Mouse (Mus musculus): ENCODE results near the gene Hist2h3b. TPM values are rescaled to one million over a fixed set of nuclear protein-coding genes. Genes with fewer than 3 reads are reported as not detected.

Gene Hist2h3b
- polyA plus RNA-seq (2015; fragmentation: Illumina TruSeq; extraction: RNeasy Lipid Tissue Mini Kit (QIAGEN cat#74804); ENCODE audit: low read depth, low replicate concordance): not detected

DNA sequence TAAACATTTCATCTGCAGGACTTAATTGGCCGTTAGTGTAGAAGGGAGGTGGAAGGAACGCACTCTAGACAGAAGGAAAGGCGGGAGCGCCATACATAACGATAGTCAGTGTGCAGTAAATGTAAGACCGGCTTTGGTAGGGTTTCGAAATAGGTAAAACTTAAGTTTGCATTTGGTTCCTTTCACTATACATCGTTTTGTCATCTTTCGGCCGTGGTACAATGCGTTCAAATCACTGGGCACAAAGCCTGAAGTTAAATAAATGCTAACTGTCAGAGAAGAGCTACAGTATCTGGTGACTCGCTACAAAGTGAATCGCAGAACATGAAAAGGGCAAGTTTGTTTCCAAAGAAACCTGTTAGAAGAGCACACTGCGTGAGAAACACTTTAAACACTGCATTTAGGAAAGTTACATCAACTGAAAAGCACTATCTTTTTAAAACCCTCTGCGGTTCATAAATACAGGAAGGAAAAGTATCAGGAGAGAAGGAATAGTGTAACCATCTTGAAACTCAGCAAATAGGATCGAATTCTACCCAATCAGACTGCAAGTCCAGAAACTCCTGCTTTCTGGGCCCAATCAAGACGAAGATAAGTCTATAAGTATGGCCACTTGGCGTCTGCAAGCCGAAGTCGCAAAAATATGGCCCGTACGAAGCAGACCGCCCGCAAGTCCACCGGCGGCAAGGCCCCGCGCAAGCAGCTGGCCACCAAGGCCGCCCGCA, at the start of gene Hist2h3b:
TSS of gene Hist2h3b (plus strand) at position 604 of the 725 bp plus-strand sequence.

GRCm38 (mm10) chr3:96219661-96220130, 48.8 kb upstream of the Hist2h3b start, which contains the start of the genes Bola1 and Hist2h2ab:
Bola1 (minus strand) TSS chr3:96219709.
Hist2h2ab (plus strand) TSS chr3:96219865.

GRCm38 (mm10) chr3:96220765-96221639, 47.5 kb upstream of the Hist2h3b start, which contains the start of the genes Hist2h2ac and Hist2h2be:
Hist2h2ac (minus strand) TSS chr3:96220880.
Hist2h2be (plus strand) TSS chr3:96221119.

DNA sequence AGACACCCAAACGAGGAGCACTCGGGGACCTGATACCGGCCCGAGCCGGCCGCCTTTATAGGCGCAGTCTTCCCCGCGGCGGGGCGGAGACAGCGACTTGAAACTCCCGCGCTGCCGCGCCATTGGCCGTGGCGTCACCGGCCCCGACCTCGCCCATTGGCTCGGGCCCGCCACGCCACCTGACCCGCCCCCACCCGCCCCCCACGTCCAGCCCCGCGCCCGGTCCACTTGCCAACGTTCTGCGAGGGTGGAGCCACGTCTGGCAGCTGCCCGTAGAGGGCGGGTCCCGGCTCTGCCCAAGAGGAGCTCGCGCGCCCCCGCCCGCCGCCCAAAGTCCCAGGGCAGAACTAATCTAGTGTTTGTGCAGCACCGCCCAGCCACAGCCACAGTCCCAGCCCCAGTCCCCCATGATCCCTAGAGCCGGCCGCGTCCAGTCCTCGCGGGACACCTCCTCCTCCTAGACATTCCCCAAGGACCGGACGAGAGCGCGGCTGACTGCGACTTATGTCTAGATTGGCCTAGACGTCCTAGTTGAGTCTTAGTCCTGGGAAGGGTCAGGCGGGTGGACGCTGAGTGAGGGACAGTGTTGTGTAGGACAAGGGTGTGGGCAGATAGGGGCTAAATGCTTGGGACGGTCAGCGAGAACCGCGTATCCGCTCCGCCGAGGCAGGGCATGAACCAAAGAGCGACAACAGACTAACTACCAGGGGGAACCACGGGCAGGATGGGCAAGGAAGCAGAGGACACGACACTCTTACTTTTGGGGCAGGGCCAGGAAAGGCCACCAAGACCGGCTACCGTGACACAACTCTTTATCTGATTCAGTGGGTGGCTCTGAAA, 29.3 kb upstream of the Hist2h3b start, which contains the start of gene Hist2h3c2:
TSS of gene Hist2h3c2 (minus strand) at position 174 of the 840 bp plus-strand sequence.

GRCm38 (mm10) chr3:96239949-96240798, 28.3 kb upstream of the Hist2h3b start, which contains the start of gene Hist2h2aa2:
Hist2h2aa2 (minus strand) TSS chr3:96240276.

GRCm38 (mm10) chr3:96245003-96245886, 23.2 kb upstream of the Hist2h3b start, which contains the start of gene Hist2h2aa1:
Hist2h2aa1 (plus strand) TSS chr3:96245497.

GRCm38 (mm10) chr3:96246427-96246856, 22.0 kb upstream of the Hist2h3b start, which contains the start of gene Hist2h3c1:
Hist2h3c1 (plus strand) TSS chr3:96246685.

DNA sequence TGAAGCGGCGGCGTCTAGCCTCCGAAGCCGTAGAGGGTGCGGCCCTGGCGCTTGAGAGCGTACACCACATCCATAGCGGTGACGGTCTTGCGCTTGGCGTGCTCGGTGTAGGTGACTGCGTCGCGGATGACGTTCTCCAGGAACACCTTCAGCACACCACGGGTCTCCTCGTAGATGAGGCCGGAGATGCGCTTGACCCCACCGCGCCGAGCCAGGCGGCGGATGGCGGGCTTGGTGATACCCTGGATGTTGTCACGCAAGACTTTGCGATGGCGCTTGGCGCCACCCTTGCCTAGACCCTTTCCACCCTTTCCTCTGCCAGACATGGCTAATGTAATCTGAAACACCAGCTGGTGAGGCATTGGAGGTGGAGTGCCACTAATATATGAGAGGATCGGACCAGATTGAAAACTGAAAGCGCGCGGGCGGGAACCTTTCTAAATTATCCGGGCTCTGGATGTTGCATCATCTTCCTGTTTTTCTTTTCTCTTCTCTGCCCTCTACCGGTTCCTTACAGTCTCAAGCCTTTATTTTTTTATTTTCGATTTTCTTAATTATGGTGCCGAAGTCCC, 5.4 kb upstream of the Hist2h3b start, which contains the start of gene Hist2h4:
TSS of gene Hist2h4 (minus strand) at position 333 of the 572 bp plus-strand sequence.

DNA sequence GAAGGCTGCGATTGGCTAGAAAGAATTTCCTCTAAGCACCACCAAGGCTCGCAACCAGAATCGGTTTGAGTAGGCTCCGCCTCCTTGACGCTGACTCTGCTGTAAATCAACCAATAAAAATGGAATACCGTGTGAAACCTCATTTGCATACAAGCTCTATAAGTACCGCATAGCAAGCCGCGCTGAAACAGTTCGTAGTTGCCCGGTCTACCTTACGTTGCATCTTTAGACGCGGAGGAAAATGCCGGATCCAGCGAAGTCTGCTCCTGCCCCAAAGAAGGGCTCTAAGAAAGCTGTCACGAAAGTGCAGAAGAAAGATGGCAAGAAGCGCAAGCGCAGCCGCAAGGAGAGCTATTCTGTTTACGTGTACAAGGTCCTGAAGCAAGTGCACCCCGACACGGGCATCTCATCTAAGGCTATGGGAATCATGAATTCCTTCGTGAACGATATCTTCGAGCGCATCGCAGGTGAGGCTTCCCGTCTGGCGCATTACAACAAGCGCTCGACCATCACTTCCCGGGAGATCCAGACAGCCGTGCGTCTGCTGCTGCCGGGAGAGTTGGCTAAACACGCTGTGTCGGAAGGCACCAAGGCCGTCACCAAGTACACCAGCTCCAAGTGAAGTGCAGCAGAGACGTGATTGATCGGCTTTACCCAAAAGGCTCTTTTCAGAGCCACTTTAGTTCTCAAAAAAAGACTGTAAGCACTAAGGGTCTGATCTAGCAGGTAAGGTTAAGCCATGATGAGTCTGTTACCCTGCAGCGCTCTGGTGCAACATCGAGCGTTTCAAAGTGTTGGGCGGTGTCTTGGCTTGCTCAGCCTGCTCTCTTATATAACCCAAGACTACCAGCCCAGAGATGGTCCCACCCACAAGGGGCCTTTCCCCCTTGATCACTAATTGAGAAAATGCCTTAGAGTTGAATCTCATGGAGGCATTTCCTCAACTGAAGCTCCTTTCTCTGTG, 1.3 kb downstream of the Hist2h3b start, which contains the start of gene Hist2h2bb:
TSS of gene Hist2h2bb (plus strand) at position 242 of the 964 bp plus-strand sequence.

DNA sequence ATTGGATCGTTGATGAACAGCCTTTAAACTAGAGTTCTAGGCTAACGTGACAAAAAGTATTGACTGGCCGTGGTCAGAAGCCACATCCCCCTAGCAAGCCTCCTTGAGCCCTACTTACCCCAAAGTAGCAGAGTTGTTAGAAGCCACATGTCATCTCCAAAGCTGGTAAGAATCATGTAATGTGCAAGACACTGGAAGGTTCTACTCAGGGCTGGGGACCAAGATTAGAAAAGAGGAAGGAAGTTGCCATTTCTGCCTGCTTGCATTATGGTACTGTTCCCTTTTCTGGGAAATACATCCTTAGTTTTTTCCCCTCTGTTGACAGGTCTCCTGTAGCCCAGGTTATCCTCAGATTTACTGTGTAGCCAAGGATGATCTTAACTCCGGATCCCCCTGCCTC, 25.3 kb downstream of the Hist2h3b start, which contains the start of gene Fcgr1:
TSS of gene Fcgr1 (minus strand) at position 183 of the 400 bp plus-strand sequence.

Other genes starting within 250 kb of the Hist2h3b start
- gene Vps45, start 210.2 kb upstream of the Hist2h3b start, polyA plus RNA-seq (2015; fragmentation: Illumina TruSeq; extraction: RNeasy Lipid Tissue Mini Kit (QIAGEN cat#74804); ENCODE audit: low read depth, low replicate concordance): 46.0 TPM
- gene Otud7b, start 164.1 kb upstream of the Hist2h3b start, polyA plus RNA-seq (2015; fragmentation: Illumina TruSeq; extraction: RNeasy Lipid Tissue Mini Kit (QIAGEN cat#74804); ENCODE audit: low read depth, low replicate concordance): 20.0 TPM
- 10.8 TPM for gene Mtmr11, start 106.7 kb upstream of the Hist2h3b start, polyA plus RNA-seq (2015; fragmentation: Illumina TruSeq; extraction: RNeasy Lipid Tissue Mini Kit (QIAGEN cat#74804); ENCODE audit: low read depth, low replicate concordance)
- 44.2 TPM for gene Sf3b4, start 96.3 kb upstream of the Hist2h3b start, polyA plus RNA-seq (2015; fragmentation: Illumina TruSeq; extraction: RNeasy Lipid Tissue Mini Kit (QIAGEN cat#74804); ENCODE audit: low read depth, low replicate concordance)
- gene Sv2a, start 87.5 kb upstream of the Hist2h3b start, polyA plus RNA-seq (2015; fragmentation: Illumina TruSeq; extraction: RNeasy Lipid Tissue Mini Kit (QIAGEN cat#74804); ENCODE audit: low read depth, low replicate concordance): 293 TPM
- gene Bola1, start 48.9 kb upstream of the Hist2h3b start, polyA plus RNA-seq (2015; fragmentation: Illumina TruSeq; extraction: RNeasy Lipid Tissue Mini Kit (QIAGEN cat#74804); ENCODE audit: low read depth, low replicate concordance): 30.9 TPM
- not detected for gene Hist2h2ab, start 48.8 kb upstream of the Hist2h3b start, polyA plus RNA-seq (2015; fragmentation: Illumina TruSeq; extraction: RNeasy Lipid Tissue Mini Kit (QIAGEN cat#74804); ENCODE audit: low read depth, low replicate concordance)
- not detected for gene Hist2h2ac, start 47.8 kb upstream of the Hist2h3b start, polyA plus RNA-seq (2015; fragmentation: Illumina TruSeq; extraction: RNeasy Lipid Tissue Mini Kit (QIAGEN cat#74804); ENCODE audit: low read depth, low replicate concordance)
- 7.2 TPM for gene Hist2h2be, start 47.5 kb upstream of the Hist2h3b start, polyA plus RNA-seq (2015; fragmentation: Illumina TruSeq; extraction: RNeasy Lipid Tissue Mini Kit (QIAGEN cat#74804); ENCODE audit: low read depth, low replicate concordance)
- gene Hist2h3c2, start 29.5 kb upstream of the Hist2h3b start, polyA plus RNA-seq (2015; fragmentation: Illumina TruSeq; extraction: RNeasy Lipid Tissue Mini Kit (QIAGEN cat#74804); ENCODE audit: low read depth, low replicate concordance): 5.3 TPM
- gene Hist2h2aa2, start 28.4 kb upstream of the Hist2h3b start, polyA plus RNA-seq (2015; fragmentation: Illumina TruSeq; extraction: RNeasy Lipid Tissue Mini Kit (QIAGEN cat#74804); ENCODE audit: low read depth, low replicate concordance): 79.4 TPM
- gene Hist2h2aa1, start 23.2 kb upstream of the Hist2h3b start, polyA plus RNA-seq (2015; fragmentation: Illumina TruSeq; extraction: RNeasy Lipid Tissue Mini Kit (QIAGEN cat#74804); ENCODE audit: low read depth, low replicate concordance): not detected
- gene Hist2h3c1, start 22.0 kb upstream of the Hist2h3b start, polyA plus RNA-seq (2015; fragmentation: Illumina TruSeq; extraction: RNeasy Lipid Tissue Mini Kit (QIAGEN cat#74804); ENCODE audit: low read depth, low replicate concordance): not detected
- gene Hist2h4, start 5.3 kb upstream of the Hist2h3b start, polyA plus RNA-seq (2015; fragmentation: Illumina TruSeq; extraction: RNeasy Lipid Tissue Mini Kit (QIAGEN cat#74804); ENCODE audit: low read depth, low replicate concordance): 1.3 TPM
- gene Hist2h2bb, start 1.1 kb downstream of the Hist2h3b start, polyA plus RNA-seq (2015; fragmentation: Illumina TruSeq; extraction: RNeasy Lipid Tissue Mini Kit (QIAGEN cat#74804); ENCODE audit: low read depth, low replicate concordance): not detected
- gene Fcgr1, start 25.3 kb downstream of the Hist2h3b start, polyA plus RNA-seq (2015; fragmentation: Illumina TruSeq; extraction: RNeasy Lipid Tissue Mini Kit (QIAGEN cat#74804); ENCODE audit: low read depth, low replicate concordance): 4.3 TPM
- not detected for gene BC107364, start 183.7 kb downstream of the Hist2h3b start, polyA plus RNA-seq (2015; fragmentation: Illumina TruSeq; extraction: RNeasy Lipid Tissue Mini Kit (QIAGEN cat#74804); ENCODE audit: low read depth, low replicate concordance)